Mouse (Mus musculus): Measurements from ENCODE around the gene Exoc3l2. TPM values are rescaled to one million over a fixed set of nuclear protein-coding genes. Genes with fewer than 3 reads are reported as not detected.

Exoc3l2 gene
- total RNA-seq, 2 experiments from 2014 or later: 0.51 to 0.72 TPM

GRCm38 (mm10) chr7:19455819-19456495 lies 7.2 kb upstream of the Exoc3l2 start:
- intact Hi-C loops (cut with DNase I): no loop called here

GRCm38 (mm10) chr7:19456628-19457027 lies 6.5 kb upstream of the Exoc3l2 start:
- intact Hi-C loops (cut with DNase I): no loop called here
- DNase-seq: no peak

More at GRCm38 (mm10) chr7:19455819-19456495, 7.2 kb upstream of the Exoc3l2 start:
- no peak for DNase-seq

- DNase-seq: no peak
- intact Hi-C loops (cut with DNase I): no loop called here
These were observed 5.6 kb upstream of the Exoc3l2 start for GRCm38 (mm10) chr7:19457414-19458071.

- peak; percentile 25 to 32 for DNase-seq
- intact Hi-C loops (cut with DNase I): no loop called here
These were observed 5.1 kb upstream of the Exoc3l2 start for GRCm38 (mm10) chr7:19458072-19458486.

GRCm38 (mm10) chr7:19458591-19459111 lies 4.5 kb upstream of the Exoc3l2 start, which contains the start of gene Mark4:
Mark4 (minus strand) TSS chr7:19458821.
- intact Hi-C loops (cut with DNase I): no loop called here
- DNase-seq: peak; percentile 64 to 71

GRCm38 (mm10) chr7:19459144-19459870 lies 3.8 kb upstream of the Exoc3l2 start:
- intact Hi-C loops (cut with DNase I): no loop called here
- DNase-seq: no peak

GRCm38 (mm10) chr7:19460500-19460899 lies 2.6 kb upstream of the Exoc3l2 start:
- intact Hi-C loops (cut with DNase I): no loop called here
- DNase-seq: no peak

- DNase-seq: peak; percentile 69 to 70
- intact Hi-C loops (cut with DNase I): no loop called here
These were observed 1.6 kb upstream of the Exoc3l2 start for GRCm38 (mm10) chr7:19461488-19461887.

- DNase-seq: no peak
- intact Hi-C loops (cut with DNase I): no loop called here
These were observed 688 bp upstream of the Exoc3l2 start for GRCm38 (mm10) chr7:19462443-19462842.

- no peak for DNase-seq
- intact Hi-C loops (cut with DNase I): no loop called here
These were observed 1.5 kb downstream of the Exoc3l2 start for GRCm38 (mm10) chr7:19464367-19465307.

- intact Hi-C loops (cut with DNase I): no loop called here
- DNase-seq: no peak
These were observed 3.5 kb downstream of the Exoc3l2 start for GRCm38 (mm10) chr7:19466602-19467145.

- intact Hi-C loops (cut with DNase I): no loop called here
- no peak for DNase-seq
These were observed 4.5 kb downstream of the Exoc3l2 start for GRCm38 (mm10) chr7:19467638-19468037.

- DNase-seq: no peak
- intact Hi-C loops (cut with DNase I): no loop called here
These were observed 5.1 kb downstream of the Exoc3l2 start for GRCm38 (mm10) chr7:19468279-19468678.

GRCm38 (mm10) chr7:19469404-19469803 lies 6.3 kb downstream of the Exoc3l2 start:
- intact Hi-C loops (cut with DNase I): no loop called here
- DNase-seq: no peak

GRCm38 (mm10) chr7:19470308-19470707 lies 7.2 kb downstream of the Exoc3l2 start:
- intact Hi-C loops (cut with DNase I): no loop called here
- DNase-seq: no peak

GRCm38 (mm10) chr7:19472403-19472802 lies 9.3 kb downstream of the Exoc3l2 start:
- no peak for DNase-seq
- intact Hi-C loops (cut with DNase I): no loop called here

- intact Hi-C loops (cut with DNase I): no loop called here
- DNase-seq: peak; percentile 66 to 67
These were observed 10.8 kb downstream of the Exoc3l2 start for GRCm38 (mm10) chr7:19473875-19474443.

GRCm38 (mm10) chr7:19477084-19477483 lies 14.0 kb downstream of the Exoc3l2 start:
- DNase-seq: no peak
- intact Hi-C loops (cut with DNase I): no loop called here

- DNase-seq: no peak
- intact Hi-C loops (cut with DNase I): no loop called here
These were observed 14.7 kb downstream of the Exoc3l2 start for GRCm38 (mm10) chr7:19477624-19478384.
